Mouse (Mus musculus): ENCODE measurements around the gene Tmtc1. TPM values are rescaled to one million over a fixed set of nuclear protein-coding genes. Genes with fewer than 3 reads are reported as not detected.

Gene Tmtc1
- total RNA-seq, 4 experiments from 2014 or later = 52.4 to 83.5 (median 65.3) TPM

Other genes with a start within 250 kb of the Tmtc1 start
- 10 to 100 TPM; 56.4 to 69.9 (median 66.1) TPM for gene Ergic2, start 232.0 kb downstream of the Tmtc1 start, total RNA-seq (2022)

Measured in gastrocnemius, adult 8-10 months (tissue).